30 mouse cellular contexts compared by ENCODE assay signal in the genomic region with DNA sequence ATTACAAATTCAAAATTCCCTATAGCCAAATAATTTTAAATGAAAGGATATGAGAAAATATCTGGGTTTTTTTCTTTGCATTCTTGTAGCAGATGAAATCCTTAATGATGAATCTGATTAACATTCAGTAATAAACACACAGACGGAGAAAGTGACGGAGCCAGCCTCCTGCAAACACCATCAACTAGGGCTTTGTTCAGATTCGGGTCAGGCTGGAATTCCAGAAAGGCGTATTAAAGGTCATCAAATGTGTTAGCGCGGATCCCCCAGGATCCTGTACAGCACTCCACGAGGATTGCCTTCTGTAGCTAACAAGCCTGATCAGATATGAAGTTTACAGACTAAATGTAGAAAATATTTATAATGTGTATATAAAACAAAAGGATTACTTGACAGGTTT. TPM values are rescaled to one million over a fixed set of nuclear protein-coding genes. Genes with fewer than 3 reads are reported as not detected.
"Had no signal": no experiment of that assay in that cellular context is flagged by ENCODE, and none has a peak within 500 bp of the region (broad histone marks: within the 10 kb centered on the region; RNA-seq: fewer than 3 reads in every experiment).

No protein-coding gene starts in this region.

- H3K27me3 ChIP-seq: hindbrain, embryonic 13.5 days; kidney, embryonic 15.5 days; limb, embryonic 13.5 days; limb, embryonic 15.5 days; liver, embryonic 12.5 days had no signal

- H3K4me3 ChIP-seq: heart, embryonic 13.5 days; heart, embryonic 15.5 days; hindbrain, embryonic 13.5 days; kidney, embryonic 15.5 days; limb, embryonic 13.5 days; limb, embryonic 15.5 days; liver, embryonic 12.5 days had no signal

- H3K9me3 ChIP-seq: heart, embryonic 13.5 days; heart, embryonic 15.5 days; hindbrain, embryonic 13.5 days; kidney, embryonic 15.5 days; limb, embryonic 13.5 days; limb, embryonic 15.5 days; liver, embryonic 12.5 days had no signal

- H3K27ac ChIP-seq: heart, embryonic 13.5 days; heart, embryonic 15.5 days; hindbrain, embryonic 13.5 days; kidney, embryonic 15.5 days; kidney, postnatal 0 days; limb, embryonic 13.5 days; limb, embryonic 15.5 days; liver, embryonic 12.5 days had no signal

- H3K4me2 ChIP-seq: heart, embryonic 13.5 days; heart, embryonic 15.5 days; hindbrain, embryonic 13.5 days; kidney, embryonic 15.5 days; limb, embryonic 13.5 days; limb, embryonic 15.5 days; liver, embryonic 12.5 days had no signal

- ATAC-seq: hindbrain, embryonic 16.5 days; intestine, embryonic 16.5 days; liver, embryonic 12.5 days had no signal

- H3K9ac ChIP-seq: heart, embryonic 13.5 days; heart, embryonic 15.5 days; hindbrain, embryonic 13.5 days; kidney, embryonic 15.5 days; limb, embryonic 13.5 days; limb, embryonic 15.5 days; liver, embryonic 12.5 days had no signal

- H3K36me3 ChIP-seq: heart, embryonic 13.5 days; heart, embryonic 15.5 days; hindbrain, embryonic 13.5 days; kidney, embryonic 15.5 days; limb, embryonic 13.5 days; limb, embryonic 15.5 days; liver, embryonic 12.5 days had no signal

- DNase-seq: gastrocnemius, postnatal 14 days; gastrocnemius, postnatal 36 days; heart, adult 18-20 months; heart, postnatal 14 days; heart, postnatal 36 days; kidney, adult 11 months; kidney, adult 2 months; kidney, adult 9 months; kidney, postnatal 14 days; kidney, postnatal 36 days; layer of hippocampus, adult 9-11 months; layer of hippocampus, postnatal 36 days; left cerebral cortex, postnatal 4 days had no signal

- H3K4me1 ChIP-seq: heart, embryonic 13.5 days; heart, embryonic 15.5 days; kidney, embryonic 15.5 days; limb, embryonic 13.5 days; limb, embryonic 15.5 days; liver, embryonic 12.5 days had no signal

RNA-seq across cellular contexts. Expression of gene Kcna10, which starts 35.7 kb away (rescaled TPM):
- polyA plus RNA-seq: gonadal fat pad, adult 2 months; heart, embryonic 13.5 days; heart, embryonic 15.5 days; heart, postnatal 0 days; hindbrain, embryonic 11.5 days; hindbrain, embryonic 13.5 days; hindbrain, embryonic 16.5 days; intestine, embryonic 14.5 days; intestine, embryonic 16.5 days; kidney, adult 2 months; kidney, embryonic 15.5 days; kidney, postnatal 0 days; large intestine, adult 2 months; limb, embryonic 11.5 days; limb, embryonic 13.5 days; liver, adult 2 months; liver, embryonic 12.5 days had no signal

RNA-seq across cellular contexts. Expression of gene Kcna2, which starts 46.2 kb away (rescaled TPM):
- polyA plus RNA-seq: limb, embryonic 11.5 days had no signal
